Mouse (Mus musculus) lung, embryonic 16.5 days (tissue): ENCODE measurements around the gene Ica1l. TPM values are rescaled to one million over a fixed set of nuclear protein-coding genes. Genes with fewer than 3 reads are reported as not detected.

Source experiments
- ATAC-seq: fragments of 200-750 bp; cut with Nextera tagmentation; 2 replicates; pipeline ENCODE4 v1.8.0; 2017; ENCODE audit warnings: low read depth, mild to moderate bottlenecking, moderate library complexity
- H3K27ac ChIP-seq: fragments of 300-500 bp; sonication (generic); 2 replicates; pipeline ENCODE4 v1.5.1; 2014; ENCODE audit warnings: mild to moderate bottlenecking, control low read depth, low read length
- H3K27me3 ChIP-seq: fragments of 300-500 bp; sonication (generic); 2 replicates; pipeline ENCODE4 v1.6.1; 2014; ENCODE audit warnings: low read depth, low read length, mixed read lengths; ENCODE audit not compliant: control insufficient read depth, insufficient read depth
- H3K36me3 ChIP-seq: fragments of 300-500 bp; sonication (generic); 2 replicates; pipeline ENCODE4 v1.6.1; 2014; ENCODE audit warnings: low read length; ENCODE audit not compliant: control insufficient read depth, insufficient read depth
- H3K4me1 ChIP-seq: fragments of 300-500 bp; sonication (generic); replicated peaks from 2 replicates; pipeline ENCODE4 v1.6.1; 2014; ENCODE audit warnings: low read length, mixed read lengths; ENCODE audit not compliant: control insufficient read depth, insufficient read depth
- H3K4me2 ChIP-seq: fragments of 300-500 bp; sonication (generic); 2 replicates; pipeline ENCODE4 v1.6.1; 2014; ENCODE audit warnings: low read depth, low read length, control low read depth
- H3K4me3 ChIP-seq: fragments of 300-500 bp; sonication (generic); 2 replicates; pipeline ENCODE4 v1.5.1; 2014; ENCODE audit warnings: mild to moderate bottlenecking, low read length, control low read depth
- H3K9ac ChIP-seq: fragments of 300-500 bp; sonication (generic); 2 replicates; pipeline ENCODE4 v1.6.1; 2014; ENCODE audit warnings: low read length, control low read depth
- H3K9me3 ChIP-seq: fragments of 300-500 bp; sonication (generic); 2 replicates; pipeline ENCODE4 v1.6.1; 2016; ENCODE audit warnings: low read length; ENCODE audit not compliant: control insufficient read depth
- WGBS: fragments of 180-500 bp; shearing (Covaris S2); extraction: QIAGEN DNeasy Blood & Tissue Kit; methylation state at CpG from one replicate; pipeline ENCODE4 v1.1.7; 2014; 5-methylcytosine and 5-hydroxymethylcytosine counted together
- polyA plus RNA-seq: library from polyadenylated mRNA; unstranded; fragments of >200 nt; fragmentation: Nextera tagmentation; extraction: Ambion mirVana; gene quantifications from 2 replicates; pipeline ENCODE4 v1.2.1, GENCODE M21; 2015

Ica1l gene
- polyA plus RNA-seq, 1 experiment from 2014 or later = 0.55 TPM

DNA sequence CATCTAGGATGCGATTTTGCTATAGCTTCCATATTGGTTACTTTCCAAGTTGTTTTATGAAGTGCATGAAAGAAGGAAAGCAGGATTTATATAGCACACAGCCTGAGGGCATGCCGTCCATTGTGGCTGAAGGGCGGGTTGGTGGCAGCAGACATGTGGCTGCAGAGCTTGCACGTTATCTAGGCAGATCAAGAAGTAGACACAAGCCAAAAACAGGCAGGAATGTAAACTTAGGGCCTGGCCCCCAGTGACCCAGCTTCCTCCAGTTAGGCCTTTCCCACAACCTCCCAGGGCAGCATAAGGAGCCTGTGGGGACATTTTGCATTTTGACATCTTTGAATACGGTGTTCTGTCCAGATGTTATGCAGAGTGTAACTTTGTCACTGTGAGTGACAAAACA, 99.2 kb downstream of the Ica1l start:
- H3K4me3 ChIP-seq = no peak overlapping the region
- no peaks in the 10 kb centered on the region for H3K27me3 ChIP-seq
- peaks cover 21% of the 10 kb centered on the region for H3K4me1 ChIP-seq
- no peaks in the 10 kb centered on the region for H3K9me3 ChIP-seq
- WGBS = 11% methylated on average over 5 of the region's 5 CpGs
- H3K4me2 ChIP-seq = no peak overlapping the region; the same call in 1 of the 2 replicates
- H3K36me3 ChIP-seq = no peaks in the 10 kb centered on the region
- peak overlapping the region; percentile 69 for H3K27ac ChIP-seq
- H3K9ac ChIP-seq = no peak overlapping the region
- peak; percentile 84 for ATAC-seq

DNA sequence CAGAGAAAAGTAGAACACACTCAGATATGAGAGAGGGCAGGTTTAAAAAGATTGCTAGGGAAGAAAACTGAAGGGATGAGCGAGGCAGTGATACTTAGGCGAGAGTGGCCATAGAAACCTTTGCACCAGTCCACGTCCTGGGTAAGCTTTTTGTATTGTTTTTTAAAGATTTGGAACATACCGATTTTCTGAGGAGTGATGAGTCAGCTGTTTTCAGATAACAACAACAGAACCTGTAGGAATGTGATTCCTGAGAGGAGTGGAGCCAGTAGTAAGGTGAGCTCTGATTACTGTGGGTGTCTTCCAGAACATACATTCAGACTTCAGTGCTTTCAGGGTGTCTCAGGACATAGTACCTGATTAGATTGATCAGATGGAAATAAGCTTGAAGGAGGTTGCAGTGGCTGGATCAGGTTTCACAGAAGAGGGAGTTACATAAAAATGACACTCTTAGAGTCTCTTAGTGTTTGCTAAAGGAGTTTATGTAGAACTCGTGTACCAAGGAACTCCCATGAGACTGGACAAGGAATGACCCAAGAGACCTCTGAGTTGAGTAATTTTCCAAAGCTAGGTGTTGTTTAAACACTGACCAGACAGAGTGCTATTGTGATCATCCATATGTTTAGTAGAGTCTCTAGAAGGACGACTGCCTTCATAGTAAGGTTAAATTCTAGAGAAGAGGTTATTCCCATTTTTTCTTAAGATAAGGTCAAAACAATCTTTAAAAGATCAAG, 100.8 kb downstream of the Ica1l start:
- Histone ChIP-seq H3K9me3 (no peaks in the 10 kb centered on the region), H3K4me2 (no peak overlapping the region), H3K4me1 (peaks cover 21% of the 10 kb centered on the region), H3K4me3 (no peak overlapping the region), H3K36me3 (no peaks in the 10 kb centered on the region), H3K27me3 (no peaks in the 10 kb centered on the region), H3K9ac (no peak overlapping the region), H3K27ac (no peak overlapping the region)
- 47% methylated on average over 6 of the region's 6 CpGs for WGBS
- peak; percentile 73 for ATAC-seq

DNA sequence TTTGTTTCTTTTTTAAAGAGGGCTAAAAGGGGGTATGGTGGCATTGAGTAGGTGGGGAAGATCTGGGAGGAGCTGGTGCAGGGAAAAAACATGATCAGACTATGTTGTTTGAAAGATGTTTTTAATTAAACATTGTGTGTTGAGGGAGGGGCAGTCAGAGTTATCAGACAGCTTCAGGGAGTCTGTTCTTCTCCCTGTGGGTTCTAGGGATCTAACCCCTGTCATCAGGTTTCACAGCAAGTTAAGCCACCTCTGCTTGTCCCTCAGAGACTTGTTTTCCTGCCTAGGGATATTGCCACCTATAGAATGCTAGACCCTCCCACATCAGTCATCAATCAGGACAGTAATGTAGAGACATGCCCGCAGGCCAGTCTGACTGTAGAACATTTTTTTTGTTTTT, 101.9 kb downstream of the Ica1l start:
- no peak for ATAC-seq
- no peaks in the 10 kb centered on the region for H3K9me3 ChIP-seq
- H3K4me3 ChIP-seq = no peak overlapping the region
- no peak overlapping the region for H3K4me2 ChIP-seq
- no peaks in the 10 kb centered on the region for H3K36me3 ChIP-seq
- H3K27me3 ChIP-seq = no peaks in the 10 kb centered on the region
- H3K27ac ChIP-seq = no peak overlapping the region
- WGBS = 97% methylated on average over 1 of the region's 1 CpGs
- H3K4me1 ChIP-seq = peaks cover 21% of the 10 kb centered on the region
- no peak overlapping the region for H3K9ac ChIP-seq

GRCm38 (mm10) chr1:59932991-59933390, 110.0 kb downstream of the Ica1l start:
- Histone ChIP-seq H3K9ac (no peak overlapping the region), H3K27ac (no peak overlapping the region), H3K36me3 (no peaks in the 10 kb centered on the region), H3K27me3 (no peaks in the 10 kb centered on the region), H3K4me2 (no peak overlapping the region), H3K4me1 (0 out of 2 replicates have a peak, but pooled peaks cover 5% of the 10 kb centered on the region), H3K9me3 (no peaks in the 10 kb centered on the region), H3K4me3 (no peak overlapping the region)
- ATAC-seq = no peak
- 95% methylated on average over 2 of the region's 2 CpGs for WGBS

Other genes starting within 250 kb of the Ica1l start
- 8.4 and 8.9 TPM in 2 replicates for gene Fam117b, start 130.2 kb downstream of the Ica1l start, polyA plus RNA-seq
- gene Carf, start 55.1 kb upstream of the Ica1l start, polyA plus RNA-seq = 5.8 and 6.7 TPM in 2 replicates
- gene Wdr12, start 55.5 kb upstream of the Ica1l start, polyA plus RNA-seq = 37.5 and 39.3 TPM in 2 replicates
- 9.2 and 10.2 TPM in 2 replicates for gene Nbeal1, start 137.4 kb upstream of the Ica1l start, polyA plus RNA-seq